In genomic region chr14:30551509-30551908, GRCm38 (mm10) we compare ENCODE assay signal across 8 mouse cellular contexts. TPM values are rescaled to one million over a fixed set of nuclear protein-coding genes. Genes with fewer than 3 reads are reported as not detected.
DNase-seq lines count a peak whose midpoint lies in the region; ATAC-seq and TF ChIP-seq lines count a peak whose summit lies in the region.

No protein-coding gene starts in this region.

- H3K9ac ChIP-seq in forebrain, embryonic 14.5 days (ENCODE audit: low read length): peak overlapping the region; percentile 90; the same call in 1 of the 2 replicates
- peak overlapping the region; percentile 86 for H3K9ac ChIP-seq in liver, embryonic 13.5 days

- DNase-seq in layer of hippocampus, adult 2 months (ENCODE audit: low spot score in 2 of 2): no peak
- no peak for DNase-seq in layer of hippocampus, adult 9-10 months (ENCODE audit: low spot score)
- DNase-seq in forebrain, embryonic 14.5 days (ENCODE audit: low spot score): no peak
- DNase-seq in liver, embryonic 13.5 days: no peak
- peak; percentile 38 for DNase-seq in splenic B cell, adult 2 months (ENCODE audit: low read depth, low spot score)
- DNase-seq in thymus, postnatal 0 days (ENCODE audit: low spot score): no peak
- DNase-seq in right cerebral cortex, postnatal 14 days: no peak
- no peak for DNase-seq in right cerebral cortex, postnatal 4 days

- H3K27me3 ChIP-seq in forebrain, embryonic 14.5 days (replicated peaks; ENCODE audit: control insufficient read depth, insufficient read depth, low read length): no peaks in the 10 kb centered on the region
- no peaks in the 10 kb centered on the region for H3K27me3 ChIP-seq in liver, embryonic 13.5 days
- H3K27me3 ChIP-seq in splenic B cell, adult 2 months (ENCODE audit: control insufficient read depth, insufficient read depth, low read length, poor library complexity, severe bottlenecking): no peaks in the 10 kb centered on the region

- H3K4me1 ChIP-seq in forebrain, embryonic 14.5 days (ENCODE audit: control insufficient read depth, insufficient read depth, low read length): peaks cover 23% of the 10 kb centered on the region
- H3K4me1 ChIP-seq in liver, embryonic 13.5 days (replicated peaks): peaks cover 74% of the 10 kb centered on the region

- TF ChIP-seq CTCF in layer of hippocampus, adult 2 months (conservative IDR thresholded peaks at IDR 0.05): no peak

- H3K9me3 ChIP-seq in forebrain, embryonic 14.5 days (replicated peaks; ENCODE audit: control insufficient read depth, low read length): no peaks in the 10 kb centered on the region
- no peaks in the 10 kb centered on the region for H3K9me3 ChIP-seq in liver, embryonic 13.5 days (replicated peaks)

- WGBS in forebrain, embryonic 14.5 days: 34% methylated on average over 5 of the region's 5 CpGs
- 58% methylated on average over 5 of the region's 5 CpGs for WGBS in liver, embryonic 13.5 days (ENCODE audit: insufficient replicate concordance)

- 0 out of 2 replicates have a peak overlapping the region, but pooled peaks have one; percentile 7 for H3K27ac ChIP-seq in layer of hippocampus, adult 2 months
- no peak overlapping the region for H3K27ac ChIP-seq in forebrain, embryonic 14.5 days (ENCODE audit: low read depth, low read length)
- H3K27ac ChIP-seq in liver, embryonic 13.5 days: peak overlapping the region; percentile 44

- ATAC-seq in forebrain, embryonic 14.5 days: no peak
- ATAC-seq in liver, embryonic 13.5 days (ENCODE audit: low read depth): no peak

- H3K36me3 ChIP-seq in forebrain, embryonic 14.5 days (ENCODE audit: control insufficient read depth, insufficient read depth, low read length): peaks cover 11% of the 10 kb centered on the region
- H3K36me3 ChIP-seq in liver, embryonic 13.5 days: peaks cover 28% of the 10 kb centered on the region
- peaks cover 4% of the 10 kb centered on the region for H3K36me3 ChIP-seq in splenic B cell, adult 2 months (ENCODE audit: control insufficient read depth, insufficient read depth, low read length, poor library complexity, severe bottlenecking)

- H3K4me3 ChIP-seq in layer of hippocampus, adult 2 months: peak overlapping the region; percentile 28
- H3K4me3 ChIP-seq in forebrain, embryonic 14.5 days (ENCODE audit: low read depth, low read length): peak overlapping the region; percentile 77
- peak overlapping the region; percentile 75 for H3K4me3 ChIP-seq in liver, embryonic 13.5 days (replicated peaks)

- peak overlapping the region; percentile 80 for H3K4me2 ChIP-seq in forebrain, embryonic 14.5 days (ENCODE audit: low read length)
- H3K4me2 ChIP-seq in liver, embryonic 13.5 days: peak overlapping the region; percentile 96

RNA-seq across cellular contexts. Expression of gene Tkt, which starts 3.4 kb away (rescaled TPM):
- total RNA-seq in layer of hippocampus, adult 2 months (2021): 100 to 1,000 TPM; 162 to 164 TPM
- polyA plus RNA-seq in forebrain, embryonic 14.5 days (2014; fragmentation: Nextera tagmentation; extraction: Ambion mirVana): 134 and 154 TPM in 2 replicates
- polyA plus RNA-seq in liver, embryonic 13.5 days (2015; fragmentation: Nextera tagmentation; extraction: Ambion mirVana): 231 and 240 TPM in 2 replicates
- polyA plus RNA-seq in thymus, postnatal 0 days (2015; fragmentation: Nextera tagmentation; extraction: Ambion mirVana): 246 and 255 TPM in 2 replicates
